Mouse (Mus musculus) MEL (cell line): ENCODE results near the gene Wfdc3. TPM values are rescaled to one million over a fixed set of nuclear protein-coding genes. Genes with fewer than 3 reads are reported as not detected.
A peak's percentile ranks its signal among the peaks of the same experiment; 100 is the strongest.

Experiments used
- DNase-seq: peaks from one replicate; pipeline ENCODE4 v3.0.0; 2011; ENCODE audit warnings: low read depth, low spot score
- H3K27ac ChIP-seq: 2 replicates; pipeline ENCODE4 v1.5.1; 2012; ENCODE audit warnings: low read depth, mild to moderate bottlenecking, control low read depth, low read length, moderate library complexity; ENCODE audit not compliant: control insufficient read depth
- H3K27me3 ChIP-seq, 2 experiments: fragments of 150-350 bp in 1 of 2; sonication (generic) in 1 of 2; 2 replicates each; pipeline ENCODE4 v1.6.1; 2012; ENCODE audit warnings: low read length in 2 of 2, mild to moderate bottlenecking in 2 of 2, improper control_type of control experiment in 1 of 2, moderate library complexity in 1 of 2; ENCODE audit not compliant: insufficient read depth in 2 of 2, control insufficient read depth in 1 of 2
- H3K36me3 ChIP-seq, 2 experiments: 2 replicates each; pipeline ENCODE4 v1.6.1; 2012 to 2014; ENCODE audit warnings: low read length in 2 of 2, improper control_type of control experiment in 1 of 2, inconsistent platforms in 1 of 2, mild to moderate bottlenecking in 1 of 2; ENCODE audit not compliant: insufficient read depth in 2 of 2, control insufficient read depth in 1 of 2
- H3K4me1 ChIP-seq, 2 experiments: fragments of 150-350 bp in 1 of 2; sonication (generic) in 1 of 2; 2 replicates each; pipeline ENCODE4 v1.6.1; 2012; ENCODE audit warnings: low read length in 2 of 2, improper control_type of control experiment in 1 of 2, mild to moderate bottlenecking in 1 of 2; ENCODE audit not compliant: insufficient read depth in 2 of 2, control insufficient read depth in 1 of 2
- H3K4me3 ChIP-seq, 2 experiments: fragments of 150-350 bp in 1 of 2; sonication (generic) in 1 of 2; 2 replicates each; pipeline ENCODE4 v1.5.1; 2012; ENCODE audit warnings: low read depth in 2 of 2, low read length in 2 of 2, mild to moderate bottlenecking in 2 of 2, moderate library complexity in 2 of 2, control low read depth in 1 of 2, improper control_type of control experiment in 1 of 2; ENCODE audit not compliant: control insufficient read depth in 1 of 2, insufficient read depth in 1 of 2
- H3K79me2 ChIP-seq: 2 replicates; pipeline ENCODE4 v1.6.1; 2012; ENCODE audit warnings: mild to moderate bottlenecking, low read length, moderate library complexity; ENCODE audit not compliant: control insufficient read depth, poor library complexity, insufficient read depth
- H3K9ac ChIP-seq: 2 replicates; pipeline ENCODE4 v1.6.1; 2012; ENCODE audit warnings: low read depth, mild to moderate bottlenecking, control low read depth, low read length, moderate library complexity; ENCODE audit not compliant: control insufficient read depth, poor library complexity, severe bottlenecking
- H3K9me3 ChIP-seq: fragments of 150-350 bp; sonication (generic); replicated peaks from 2 replicates; pipeline ENCODE4 v1.6.1; 2012; ENCODE audit warnings: mild to moderate bottlenecking, low read length, improper control_type of control experiment, moderate library complexity; ENCODE audit not compliant: insufficient read depth
- EP300 ChIP-seq, 2 experiments: IDR thresholded peaks; 2 replicates each; pipeline ENCODE4 v1.6.1; 2011; ENCODE audit warnings: improper control_type of control experiment in 2 of 2, low read length in 2 of 2, low read depth in 1 of 2, mild to moderate bottlenecking in 1 of 2
- GATA1 ChIP-seq: IDR thresholded peaks from 2 replicates; pipeline ENCODE4 v1.6.1; 2011; ENCODE audit warnings: low read depth, low read length, improper control_type of control experiment
- HCFC1 ChIP-seq: IDR thresholded peaks from 2 replicates; pipeline ENCODE4 v1.6.1; 2012; ENCODE audit warnings: low read depth, mild to moderate bottlenecking, inconsistent platforms, low read length, improper control_type of control experiment, moderate library complexity
- MEF2A ChIP-seq: IDR thresholded peaks from 2 replicates; pipeline ENCODE4 v1.6.1; 2014; ENCODE audit warnings: low read depth, mild to moderate bottlenecking, inconsistent platforms, low read length, improper control_type of control experiment; ENCODE audit not compliant: poor library complexity, insufficient replicate concordance, severe bottlenecking; ENCODE audit errors: extremely low read depth
- MXI1 ChIP-seq: IDR thresholded peaks from 2 replicates; pipeline ENCODE4 v1.6.1; 2011; ENCODE audit warnings: mild to moderate bottlenecking, low read depth, low read length, improper control_type of control experiment
- MYB ChIP-seq: IDR thresholded peaks from 2 replicates; pipeline ENCODE4 v1.6.1; 2011; ENCODE audit warnings: mild to moderate bottlenecking, low read depth, low read length, improper control_type of control experiment
- MYC ChIP-seq: IDR thresholded peaks from 2 replicates; pipeline ENCODE4 v1.6.1; 2011; ENCODE audit warnings: low read depth, mild to moderate bottlenecking, low read length, improper control_type of control experiment, moderate library complexity
- NELFE ChIP-seq: IDR thresholded peaks from 2 replicates; pipeline ENCODE4 v1.6.1; 2011; ENCODE audit warnings: low read depth, low read length, improper control_type of control experiment
- POLR2AphosphoS2 ChIP-seq: IDR thresholded peaks from 2 replicates; pipeline ENCODE4 v1.6.1; 2011; ENCODE audit warnings: low read length, improper control_type of control experiment
- TAL1 ChIP-seq: IDR thresholded peaks from 2 replicates; pipeline ENCODE4 v1.6.1; 2012; ENCODE audit warnings: mild to moderate bottlenecking, inconsistent platforms, low read length, moderate library complexity, mixed read lengths
- TBP ChIP-seq: IDR thresholded peaks from 2 replicates; pipeline ENCODE4 v1.8.0; 2011; ENCODE audit warnings: low read depth, low read length, improper control_type of control experiment
- TCF12 ChIP-seq: IDR thresholded peaks from 2 replicates; pipeline ENCODE4 v1.6.1; 2014; ENCODE audit warnings: low read depth, mild to moderate bottlenecking, inconsistent platforms, low read length, improper control_type of control experiment, moderate library complexity
- UBTF ChIP-seq: IDR thresholded peaks from 2 replicates; pipeline ENCODE4 v1.6.1; 2012; ENCODE audit warnings: low read depth, mild to moderate bottlenecking, inconsistent platforms, low read length, improper control_type of control experiment, moderate library complexity, borderline replicate concordance; ENCODE audit not compliant: insufficient read depth
- USF1 ChIP-seq: IDR thresholded peaks from 2 replicates; pipeline ENCODE4 v1.6.1; 2014; ENCODE audit warnings: low read depth, mild to moderate bottlenecking, inconsistent platforms, low read length, improper control_type of control experiment, moderate library complexity
- polyA plus RNA-seq, 2 experiments: library from polyadenylated mRNA; stranded (reverse) in 1 of 2; unstranded in 1 of 2; fragments of >175 nt in 1 of 2; fragments of >200 nt in 1 of 2; gene quantifications; 2 replicates each; pipeline versions ENCODE4 v1.2.1 to v1.2.4; 2012; ENCODE audit warnings: low replicate concordance in 2 of 2, low read depth in 1 of 2; ENCODE audit not compliant: insufficient read length in 2 of 2, insufficient read depth in 1 of 2, missing spikeins in 1 of 2
- total RNA-seq: library from RNA; depleted of rRNA; stranded (reverse); fragments of 300-350 nt; gene quantifications from 2 replicates; pipeline ENCODE4 v1.2.3, GENCODE M21; 2012

Wfdc3 gene
- total and polyA plus RNA-seq, 3 experiments: 0.31 to 0.40 TPM; not detected in 1

DNA sequence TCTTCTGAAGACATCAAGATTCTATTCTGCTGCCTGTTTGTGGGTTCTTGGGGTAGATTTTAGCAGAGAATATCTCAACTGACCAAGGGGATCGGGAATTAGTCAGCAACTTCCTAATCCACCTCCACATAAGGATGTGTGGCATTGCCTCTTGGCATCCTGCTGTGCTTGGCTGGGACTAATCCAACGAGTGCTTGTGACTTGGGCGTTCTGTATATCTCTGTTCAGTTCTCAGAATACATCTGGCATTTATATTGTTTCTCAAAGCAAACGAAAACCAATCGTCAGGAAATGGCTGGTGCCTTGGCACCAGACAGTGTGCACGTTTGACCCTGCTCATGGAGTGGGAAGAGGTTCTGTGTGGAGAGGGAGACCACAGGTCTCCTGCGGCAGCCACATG lies 5.9 kb downstream of the Wfdc3 start:
- Histone ChIP-seq H3K79me2 (no peaks in the 10 kb centered on the region), H3K36me3 (peaks cover 0 to 7% of the 10 kb centered on the region in 2 experiments; a peak in 2 of 4 replicates), H3K27ac (no peak overlapping the region), H3K9me3 (no peaks in the 10 kb centered on the region), H3K4me3 (no peak overlapping the region), H3K4me1 (peaks cover 9 to 14% of the 10 kb centered on the region in 2 experiments), H3K9ac (no peak overlapping the region), H3K27me3 (peaks cover 0 to 6% of the 10 kb centered on the region in 2 experiments; a peak in 2 of 4 replicates)
- TF ChIP-seq HCFC1: no peak
- TF ChIP-seq POLR2AphosphoS2: no peak
- TF ChIP-seq TCF12: no peak
- TF ChIP-seq EP300 (IDR thresholded peaks at IDR 0.05; ENCODE audit: low read depth in 1 of 2, low read length in 2 of 2): peak in 1 of 2 experiments; percentile 33; a peak in 1 of 4 replicates
- TF ChIP-seq USF1: no peak
- DNase-seq: no peak

DNA sequence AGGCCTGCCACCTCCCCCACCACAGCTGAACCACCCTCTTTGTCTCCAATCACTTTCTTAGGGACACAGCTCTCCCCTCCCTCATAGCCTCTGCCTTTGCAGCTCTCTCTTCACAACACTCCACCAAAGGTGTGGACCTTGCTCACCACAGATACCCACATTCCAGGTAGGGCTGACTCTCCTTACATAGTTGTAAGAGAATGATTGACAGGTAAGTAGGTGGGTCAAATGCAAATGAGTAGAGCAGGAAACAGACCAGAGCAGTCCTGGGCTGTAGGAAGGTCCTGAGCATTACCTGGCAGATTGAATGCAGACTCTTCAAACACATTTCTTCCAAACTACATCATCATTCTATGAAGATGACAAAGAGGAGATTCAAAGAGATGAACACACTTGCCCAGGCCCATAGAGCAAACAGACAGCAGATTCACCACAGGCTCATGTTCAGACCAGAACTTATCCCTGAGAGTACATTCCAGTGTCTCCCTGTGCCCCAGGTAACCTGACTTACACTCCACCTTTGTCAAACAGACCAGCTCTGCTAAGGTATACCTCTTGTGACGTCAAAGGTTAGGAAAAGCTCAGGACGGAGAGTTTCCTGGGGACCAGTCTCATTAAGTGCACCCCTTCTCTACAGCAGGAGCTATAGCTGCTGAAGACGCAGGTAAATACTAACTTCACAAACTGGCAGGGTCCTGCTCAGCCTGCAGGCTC lies 8.2 kb downstream of the Wfdc3 start:
- Histone ChIP-seq H3K4me3 (no peak overlapping the region), H3K27ac (no peak overlapping the region), H3K4me1 (peaks cover 2 to 3% of the 10 kb centered on the region in 2 experiments; a peak in 1 of 4 replicates), H3K27me3 (peaks cover 0 to 6% of the 10 kb centered on the region in 2 experiments; a peak in 2 of 4 replicates), H3K36me3 (no peaks in the 10 kb centered on the region), H3K9me3 (no peaks in the 10 kb centered on the region), H3K9ac (no peak overlapping the region), H3K79me2 (no peaks in the 10 kb centered on the region)
- TF ChIP-seq NELFE (no peak), TBP (no peak), MEF2A (no peak), MYB (no peak), TAL1 (no peak), MYC (no peak), HCFC1 (no peak), GATA1 (no peak)
- no peak for DNase-seq

DNA sequence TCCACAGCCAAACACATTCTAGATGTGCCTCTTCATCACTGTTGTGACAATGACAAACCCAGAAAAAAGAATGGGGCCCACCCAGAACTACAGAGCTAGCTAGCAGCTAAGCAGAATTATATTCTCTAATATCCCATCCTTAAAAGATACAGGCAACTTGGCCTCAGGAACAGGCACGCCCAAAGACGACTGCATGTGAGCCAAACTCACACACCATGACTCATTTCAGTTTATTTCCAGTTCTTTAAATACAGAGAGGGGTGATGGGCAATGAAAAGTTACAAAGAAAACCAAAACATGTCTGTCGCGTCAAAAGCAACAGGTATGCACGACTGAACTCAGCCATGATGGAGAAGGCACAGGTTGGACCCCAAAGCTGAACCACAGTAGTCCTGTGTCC lies 10.3 kb downstream of the Wfdc3 start:
- H3K4me1 ChIP-seq: peaks cover 2 to 4% of the 10 kb centered on the region in 2 experiments; a peak in 1 of 4 replicates
- H3K9ac ChIP-seq: no peak overlapping the region
- TF ChIP-seq MXI1: no peak
- no peak for TF ChIP-seq UBTF
- peaks cover 0 to 8% of the 10 kb centered on the region in 2 experiments; a peak in 2 of 4 replicates for H3K27me3 ChIP-seq
- no peak for DNase-seq
- no peaks in the 10 kb centered on the region for H3K36me3 ChIP-seq
- no peaks in the 10 kb centered on the region for H3K79me2 ChIP-seq
- H3K27ac ChIP-seq: no peak overlapping the region
- H3K9me3 ChIP-seq: no peaks in the 10 kb centered on the region
- no peak overlapping the region for H3K4me3 ChIP-seq
